Mouse (Mus musculus) yolk sac, embryonic 10.5 days (tissue): ENCODE data around the gene Tsnaxip1.
A peak's percentile ranks its signal among the peaks of the same experiment; 100 is the strongest.
"Not testable (repeated sequence)": the region's sequence is repeated elsewhere in the genome, so short reads cannot be mapped to it uniquely, and the experiment has no call there.

Experiments
- DNase-seq: peaks from one replicate; pipeline ENCODE4 v3.0.0-alpha.2; 2017; ENCODE audit warnings: low spot score

Tsnaxip1 gene

DNA sequence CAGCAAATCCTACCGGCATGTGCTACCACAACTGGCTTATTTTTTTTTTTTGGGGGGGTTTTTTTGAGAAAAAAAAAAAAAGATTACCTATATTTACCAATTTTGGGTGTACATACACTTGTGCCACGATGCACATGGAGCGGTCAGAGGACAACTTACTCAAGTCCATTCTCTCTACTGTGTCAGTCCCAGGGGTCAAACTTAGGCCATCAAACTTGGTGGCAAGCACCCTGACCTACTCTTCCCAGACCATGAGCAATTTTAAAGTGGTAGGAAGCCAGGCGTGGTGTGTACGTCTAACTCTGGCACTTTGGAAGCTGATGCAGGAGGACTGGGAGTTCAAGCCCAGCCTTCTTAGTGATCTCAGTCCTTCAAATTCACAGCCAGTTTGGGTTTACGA lies 14.3 kb upstream of the Tsnaxip1 start:
- no peak for DNase-seq

DNA sequence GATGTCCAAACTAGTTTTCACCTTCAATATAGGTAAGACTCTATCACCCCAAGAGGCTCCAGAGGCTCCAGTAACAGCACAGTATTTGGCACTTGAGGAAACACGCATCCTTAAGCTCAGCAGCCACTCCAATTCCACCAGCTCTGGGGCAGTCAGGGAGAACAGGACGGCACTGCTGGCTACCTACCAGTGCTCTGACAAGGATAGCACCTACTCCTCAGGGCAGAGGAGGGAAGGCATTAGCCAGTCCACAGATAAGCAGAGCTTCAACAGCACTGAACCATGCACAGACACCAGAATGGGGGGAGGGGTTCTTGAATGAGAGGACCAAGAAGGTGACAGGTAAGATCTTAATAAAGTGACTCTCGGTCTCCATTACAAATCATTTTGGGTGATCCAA lies 7.9 kb upstream of the Tsnaxip1 start:
- no peak for DNase-seq

DNA sequence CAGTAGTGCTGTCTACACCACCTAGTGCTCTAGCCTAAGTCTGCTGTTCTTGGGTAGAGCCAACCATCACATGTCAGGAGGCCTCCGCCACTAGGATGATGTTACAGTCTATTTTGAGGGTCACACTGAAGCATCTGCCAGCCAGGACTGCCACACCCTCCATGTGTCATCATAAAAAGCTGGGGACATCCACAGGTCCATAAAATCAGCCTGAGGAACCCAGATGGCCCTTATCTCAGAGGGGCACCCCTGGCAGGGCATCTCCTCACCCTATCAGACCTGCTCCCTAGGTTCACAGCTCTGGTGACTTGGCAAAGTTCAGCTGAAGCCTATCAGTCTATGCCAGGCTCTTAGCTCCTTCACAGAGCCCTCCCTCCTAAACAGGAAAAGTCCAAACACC lies 6.6 kb upstream of the Tsnaxip1 start:
- DNase-seq, result no peak

DNA sequence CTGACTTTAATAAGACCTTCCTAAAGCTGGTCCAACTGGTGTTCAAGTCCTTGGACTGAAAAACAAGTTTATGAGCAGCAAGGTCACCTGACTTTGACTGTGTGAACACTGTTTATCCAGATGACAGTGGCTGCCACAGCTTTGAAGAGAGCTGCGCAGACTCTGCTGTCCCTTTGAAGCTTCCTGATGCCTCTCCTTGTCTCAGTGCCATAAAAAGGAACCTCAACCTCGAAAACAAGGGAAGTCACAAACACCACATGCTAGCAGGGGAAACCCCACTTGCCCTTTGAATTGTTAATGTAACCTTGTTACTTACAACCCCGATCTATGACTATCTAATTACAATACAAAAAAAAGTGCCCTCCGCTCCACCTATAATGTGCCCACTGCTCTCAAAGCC lies 2.0 kb upstream of the Tsnaxip1 start:
- DNase-seq, result no peak

DNA sequence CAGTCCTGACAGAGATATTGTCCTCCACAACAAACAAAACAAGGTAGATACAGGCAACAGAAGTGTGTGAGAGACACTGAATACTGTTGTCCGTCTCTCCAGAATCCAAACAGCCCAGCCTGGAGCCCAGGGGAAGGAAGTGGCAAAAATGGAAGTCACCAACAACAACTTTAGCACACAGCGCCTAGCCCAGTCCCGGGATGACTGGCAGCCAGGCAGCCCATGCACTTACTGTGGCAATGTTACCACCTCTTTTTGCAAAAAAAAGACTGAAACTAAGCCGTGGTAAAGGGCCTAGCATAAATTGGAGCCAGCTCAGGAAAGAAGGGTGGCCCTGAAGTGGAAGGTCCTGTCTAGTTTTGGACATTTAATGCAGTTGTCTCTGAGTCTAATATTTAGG lies 1.2 kb upstream of the Tsnaxip1 start:
- DNase-seq, result no peak

DNA sequence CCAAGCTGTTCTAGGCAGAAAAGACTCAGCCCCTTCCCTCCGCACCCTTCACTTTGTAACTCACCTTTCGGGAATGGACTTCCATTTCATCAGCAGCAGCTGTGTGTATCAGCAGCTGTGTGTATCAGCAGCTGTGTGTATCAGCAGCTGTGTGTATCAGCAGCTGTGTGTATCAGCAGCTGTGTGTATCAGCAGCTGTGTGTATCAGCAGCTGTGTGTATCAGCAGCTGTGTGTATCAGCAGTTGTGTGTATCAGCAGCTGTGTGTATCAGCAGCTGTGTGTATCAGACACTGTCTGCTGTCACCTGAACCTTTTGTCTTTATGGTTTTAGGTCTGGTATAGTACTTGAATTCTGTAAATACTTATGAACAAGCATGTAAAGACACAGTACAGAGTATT lies 6.2 kb downstream of the Tsnaxip1 start:
- not testable (repeated sequence) for DNase-seq

DNA sequence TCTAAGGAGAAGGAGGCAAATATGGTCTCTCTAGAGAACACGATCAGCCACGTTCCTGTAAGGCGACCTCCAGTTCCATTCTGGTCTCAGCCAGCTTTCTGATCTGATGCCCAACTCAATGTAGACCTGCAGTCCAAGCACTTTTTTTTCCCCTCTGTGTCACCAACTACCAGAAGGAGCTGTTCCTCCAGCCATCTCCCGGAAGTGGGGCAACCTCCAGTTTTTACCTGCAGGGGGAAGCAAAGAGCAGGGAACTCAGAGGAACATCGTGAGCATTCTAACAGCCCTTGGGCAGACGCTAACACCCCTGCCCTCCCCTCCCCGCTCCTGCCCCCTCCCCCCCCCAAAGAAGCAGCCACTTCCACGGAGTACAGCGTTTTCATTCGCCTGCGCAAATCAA lies 7.8 kb downstream of the Tsnaxip1 start:
- peak; percentile 26 for DNase-seq

DNA sequence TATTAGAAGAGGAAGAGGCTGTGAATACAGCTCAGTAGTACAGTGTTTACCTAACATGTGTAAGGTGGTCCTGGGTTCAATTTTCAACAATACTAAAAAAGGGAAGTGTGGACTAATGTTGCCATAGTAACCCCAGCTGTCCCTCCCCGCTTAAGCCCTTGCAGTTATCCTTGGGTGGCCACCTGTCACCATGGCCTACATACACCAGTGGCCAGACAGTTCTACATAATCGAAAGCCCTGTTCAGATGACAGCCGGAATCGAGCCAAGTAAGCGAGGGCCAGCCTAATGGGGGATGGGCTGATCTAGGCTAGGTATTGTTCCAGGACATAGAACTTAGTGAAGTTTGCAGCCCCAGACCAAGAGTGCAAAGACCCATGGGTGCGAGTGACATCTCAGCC lies 9.5 kb downstream of the Tsnaxip1 start:
- DNase-seq, result no peak

DNA sequence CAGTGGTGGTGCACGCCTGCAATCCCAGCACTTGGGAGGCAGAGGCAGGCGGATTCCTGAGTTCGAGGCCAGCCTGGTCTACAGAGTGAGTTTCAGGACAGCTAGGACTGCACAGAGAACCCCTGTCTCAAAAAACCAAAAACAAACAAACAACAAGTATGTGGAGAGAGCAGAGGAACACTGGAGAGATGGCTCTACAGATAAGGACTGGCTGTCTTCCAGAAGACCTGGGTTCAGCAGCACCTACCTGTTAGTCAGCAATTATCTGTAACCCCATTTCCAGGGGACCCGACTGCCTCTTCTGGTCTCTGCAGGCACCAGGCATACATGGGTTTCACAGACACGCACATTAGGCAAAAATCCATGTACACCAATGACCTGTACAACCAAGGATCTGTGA lies 11.7 kb downstream of the Tsnaxip1 start:
- DNase-seq, result no peak

DNA sequence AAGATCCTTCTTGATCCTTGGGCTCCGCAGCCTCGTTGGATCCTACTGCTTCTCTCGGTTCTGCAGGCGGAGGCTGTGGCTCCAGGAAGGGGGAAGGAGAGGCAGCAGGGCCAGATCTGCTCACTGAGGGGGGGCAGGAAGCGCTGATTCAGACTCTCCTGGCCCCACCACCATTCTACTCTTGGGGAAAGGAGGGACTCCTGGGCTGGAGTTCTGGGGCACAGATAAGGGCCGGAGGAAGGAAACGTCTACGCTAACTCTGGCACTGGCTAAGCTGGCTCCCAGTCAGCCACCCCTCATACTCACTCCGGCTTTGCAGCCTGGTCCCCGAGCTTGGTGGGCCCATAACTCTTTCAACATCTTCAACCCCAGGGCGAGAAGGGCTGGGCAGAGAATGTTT lies 19.1 kb downstream of the Tsnaxip1 start:
- DNase-seq, result no peak

DNA sequence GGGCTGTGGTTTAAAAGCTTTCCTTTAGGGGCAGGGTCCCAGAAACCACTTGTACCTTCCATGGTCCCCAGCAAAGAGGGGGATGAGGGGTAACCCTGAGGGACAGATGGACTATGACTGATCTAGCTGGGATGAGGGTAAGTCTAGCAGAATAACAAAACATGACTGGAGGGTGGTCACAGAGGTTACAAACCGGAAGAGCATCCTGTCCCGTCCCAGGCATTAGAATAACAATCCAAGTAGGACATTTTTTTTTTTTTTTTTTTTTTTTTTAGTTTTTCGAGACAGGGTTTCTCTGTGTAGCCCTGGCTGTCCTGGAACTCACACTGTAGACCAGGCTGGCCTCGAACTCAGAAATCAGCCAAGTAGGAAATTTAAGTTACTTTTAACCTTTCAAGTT lies 22.5 kb downstream of the Tsnaxip1 start:
- no peak for DNase-seq

DNA sequence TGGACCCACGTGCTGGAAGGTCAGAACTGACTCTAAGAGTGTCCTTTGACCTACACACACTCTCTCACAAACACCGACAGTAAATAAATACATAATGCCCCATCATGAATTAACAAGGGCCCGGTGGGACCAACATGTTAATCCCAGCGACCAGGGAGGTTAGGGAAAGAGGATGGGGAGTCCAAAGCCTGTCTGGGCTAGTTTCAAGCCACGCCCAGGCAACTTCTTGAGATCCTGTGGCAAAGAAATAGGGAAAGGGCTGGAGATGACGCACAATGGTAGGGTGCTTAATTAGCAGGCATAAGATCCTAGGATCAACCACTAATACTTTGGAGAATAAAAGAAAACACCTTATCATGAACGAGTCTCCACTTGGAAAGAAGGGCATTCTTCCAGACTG lies 23.1 kb downstream of the Tsnaxip1 start:
- DNase-seq, result peak; percentile 67

DNA sequence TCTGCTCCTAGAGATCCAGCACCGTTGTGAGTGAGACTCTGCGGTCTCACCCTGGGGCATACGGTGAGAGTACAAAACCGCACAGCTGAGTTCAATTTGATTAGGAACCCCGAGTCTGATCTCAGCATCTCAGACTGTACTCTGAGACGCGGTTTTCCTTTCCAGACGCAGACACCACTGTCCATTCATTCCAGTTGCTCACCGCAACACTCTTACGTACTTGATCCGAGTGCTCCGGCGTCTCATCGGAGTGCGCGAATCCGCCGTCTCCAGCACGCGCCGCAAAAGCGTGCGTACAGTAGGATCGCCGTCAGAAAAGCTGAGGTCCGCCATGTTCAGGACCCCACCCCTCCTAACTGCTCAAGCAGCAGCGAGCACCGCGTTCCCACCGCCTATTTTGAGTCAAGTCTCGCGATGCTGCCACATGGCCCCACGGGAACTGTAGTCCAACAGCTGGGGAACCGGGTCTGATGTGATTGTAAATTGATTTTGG lies 24.2 kb downstream of the Tsnaxip1 start:
- peak; percentile 92 for DNase-seq

DNA sequence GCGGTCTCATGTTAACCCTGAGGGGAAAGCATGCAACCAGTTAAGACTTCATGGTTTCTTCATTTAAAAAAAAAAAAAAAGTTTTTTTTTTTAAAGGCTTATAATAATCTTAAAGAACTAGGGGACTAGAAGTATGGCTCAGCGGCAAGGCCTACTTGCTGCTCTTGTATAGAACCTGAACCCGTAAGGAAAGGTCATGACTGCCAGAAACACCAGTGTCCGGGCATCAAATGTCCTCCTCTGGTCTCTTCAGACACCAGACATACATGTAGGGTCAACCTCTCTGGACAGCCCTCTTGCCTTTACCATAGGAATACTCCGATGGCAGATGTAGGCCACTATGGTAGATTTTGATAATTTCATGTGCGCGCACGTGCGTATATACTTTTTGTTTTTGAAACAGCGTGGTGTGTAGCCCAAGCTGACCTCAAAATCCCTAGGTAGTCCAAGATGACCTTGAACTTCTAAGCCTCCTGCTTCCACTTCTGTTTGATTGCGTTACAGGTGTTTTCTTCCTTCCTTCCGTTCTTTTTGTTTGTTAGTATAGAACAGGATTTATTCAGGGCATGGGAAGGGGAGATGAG lies 24.7 kb downstream of the Tsnaxip1 start:
- no peak for DNase-seq

DNA sequence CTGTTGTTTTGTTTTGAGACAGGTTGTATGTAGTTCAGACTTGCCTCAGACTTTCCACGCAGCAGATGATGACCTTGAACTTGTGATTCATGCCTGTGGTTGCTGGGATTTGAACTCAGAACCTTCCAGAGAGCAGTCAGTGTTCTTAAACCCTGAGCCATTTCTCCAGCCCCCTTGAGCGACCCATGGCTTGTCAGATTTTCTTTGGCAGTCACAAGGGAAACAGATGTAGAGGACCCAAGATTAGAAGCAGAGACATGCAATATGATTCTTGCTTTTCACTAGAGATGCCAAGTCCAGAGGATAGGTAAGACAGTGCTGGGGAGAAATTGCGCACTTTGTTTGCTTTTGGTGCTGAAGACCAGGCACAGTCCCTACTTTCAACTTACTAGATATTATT lies 25.6 kb downstream of the Tsnaxip1 start, which contains the start of gene Cenpt:
Cenpt (minus strand) TSS at position 101 of the 400 bp plus-strand sequence.
- DNase-seq, result no peak

DNA sequence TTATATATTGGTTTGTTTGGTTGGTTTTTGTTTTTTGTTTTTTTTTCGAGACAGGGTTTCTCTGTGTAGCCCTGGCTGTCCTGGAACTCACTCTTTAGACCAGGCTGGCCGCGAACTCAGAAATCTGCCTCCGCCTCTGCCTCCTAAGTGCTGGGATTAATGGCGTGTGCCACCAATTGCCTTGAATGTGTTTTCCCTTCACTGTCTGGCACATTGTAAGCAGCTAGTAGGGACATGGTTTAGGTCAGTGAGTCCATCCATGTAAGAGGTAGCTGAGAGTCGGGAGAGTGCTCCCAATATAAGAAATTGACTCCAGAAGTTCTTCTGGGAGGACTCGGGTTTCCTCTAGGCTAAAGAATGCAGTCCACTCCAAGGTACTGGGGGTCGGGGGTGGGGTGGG lies 26.8 kb downstream of the Tsnaxip1 start:
- no peak for DNase-seq

DNA sequence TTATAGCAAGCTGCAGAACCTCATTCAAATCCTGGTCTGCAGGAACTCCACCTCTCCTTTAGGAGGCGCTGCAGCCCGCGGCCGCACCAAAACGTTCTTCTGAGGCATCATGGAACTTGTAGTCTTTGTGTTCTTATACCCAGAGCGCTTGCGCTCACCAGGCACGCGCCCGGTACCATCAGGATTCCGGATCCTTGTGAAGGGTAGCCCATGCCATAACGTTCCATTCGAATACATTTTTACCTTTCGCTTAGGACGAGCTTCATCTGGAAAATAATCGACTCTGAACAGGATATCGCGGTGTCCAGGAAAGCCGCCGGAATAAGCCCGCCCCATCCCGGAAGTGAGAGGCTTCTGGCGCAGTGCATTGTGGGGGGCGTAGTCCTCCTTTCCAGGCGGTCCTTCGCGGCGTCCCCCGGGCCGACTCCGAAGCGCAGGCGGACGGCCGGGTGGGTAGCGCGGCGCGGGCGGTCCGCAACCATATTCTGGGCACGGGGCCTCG lies 27.2 kb downstream of the Tsnaxip1 start, which contains the start of gene Thap11:
Thap11 (plus strand) TSS at position 418 of the 502 bp plus-strand sequence.
- peak; percentile 97 for DNase-seq

DNA sequence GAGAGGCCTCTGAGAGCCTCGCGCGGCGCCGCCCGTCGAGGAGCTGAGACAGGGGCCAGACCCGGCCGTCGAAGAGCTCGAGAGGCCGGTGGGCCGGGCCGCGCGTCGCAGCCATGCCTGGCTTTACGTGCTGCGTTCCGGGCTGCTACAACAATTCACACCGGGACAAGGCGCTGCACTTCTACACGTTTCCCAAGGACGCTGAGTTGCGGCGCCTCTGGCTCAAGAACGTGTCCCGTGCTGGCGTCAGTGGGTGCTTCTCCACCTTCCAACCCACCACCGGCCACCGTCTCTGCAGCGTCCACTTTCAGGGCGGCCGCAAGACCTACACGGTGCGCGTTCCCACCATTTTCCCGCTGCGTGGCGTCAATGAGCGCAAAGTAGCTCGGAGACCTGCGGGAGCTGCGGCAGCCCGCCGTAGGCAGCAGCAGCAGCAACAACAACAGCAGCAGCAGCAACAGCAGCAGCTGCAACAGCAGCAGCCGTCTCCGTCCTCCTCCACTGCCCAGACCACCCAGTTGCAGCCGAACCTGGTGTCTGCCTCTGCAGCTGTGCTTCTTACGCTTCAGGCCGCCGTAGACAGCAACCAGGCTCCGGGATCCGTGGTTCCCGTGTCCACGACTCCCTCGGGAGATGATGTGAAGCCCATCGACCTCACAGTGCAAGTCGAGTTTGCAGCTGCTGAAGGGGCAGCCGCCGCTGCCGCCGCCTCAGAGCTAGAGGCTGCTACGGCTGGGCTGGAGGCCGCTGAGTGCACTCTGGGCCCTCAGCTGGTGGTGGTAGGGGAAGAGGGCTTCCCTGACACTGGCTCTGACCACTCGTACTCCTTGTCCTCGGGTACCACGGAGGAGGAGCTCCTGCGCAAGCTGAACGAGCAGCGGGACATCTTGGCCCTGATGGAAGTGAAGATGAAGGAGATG lies 28.0 kb downstream of the Tsnaxip1 start:
- no peak for DNase-seq

DNA sequence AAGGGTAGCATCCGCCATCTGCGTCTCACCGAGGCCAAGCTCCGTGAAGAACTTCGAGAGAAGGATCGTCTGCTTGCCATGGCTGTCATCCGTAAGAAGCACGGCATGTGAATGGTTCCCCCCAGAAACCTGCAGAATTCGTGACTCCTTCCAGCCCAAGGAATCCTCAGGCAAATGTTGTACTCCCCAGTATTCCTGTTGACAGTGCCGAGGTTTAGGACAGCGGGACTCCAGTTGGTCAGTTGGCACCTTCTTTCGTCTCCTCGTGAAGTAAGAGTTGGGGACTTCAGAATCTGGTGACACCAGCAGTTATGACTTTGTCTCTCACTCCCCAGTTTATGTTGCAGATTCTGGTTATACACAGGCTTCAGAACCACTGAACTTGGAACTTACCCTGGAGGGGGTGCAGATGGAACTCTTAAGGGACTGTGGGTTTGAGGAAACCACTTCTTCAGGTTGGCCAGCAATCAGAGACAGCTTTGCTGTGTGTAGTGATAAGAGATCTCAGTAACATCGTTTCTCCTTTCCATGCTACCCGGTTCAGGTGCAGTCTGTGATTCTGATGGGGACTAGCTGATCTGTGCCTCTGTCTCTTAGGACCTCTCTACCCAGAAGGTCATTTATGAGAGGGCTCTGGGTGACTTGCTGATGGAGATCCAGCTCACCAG lies 28.8 kb downstream of the Tsnaxip1 start:
- DNase-seq, result no peak

DNA sequence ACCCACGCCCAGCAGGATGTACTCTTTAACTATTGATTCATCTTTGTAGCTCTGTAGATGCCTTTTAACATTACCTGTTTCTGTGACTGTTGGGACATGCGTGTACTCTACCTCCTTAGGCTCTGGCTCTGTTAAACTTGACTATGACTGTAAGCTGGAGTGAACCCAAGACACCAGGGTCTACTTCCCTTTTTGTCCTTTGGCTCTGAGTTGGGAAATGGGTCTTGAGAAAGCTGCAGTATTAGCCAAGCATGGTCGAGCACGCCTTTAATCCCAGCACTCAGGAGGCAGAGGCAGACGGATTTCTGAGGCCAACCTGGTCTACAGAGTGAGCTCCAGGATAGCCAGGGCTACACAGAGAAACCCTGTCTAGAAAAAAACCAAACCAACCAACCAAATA lies 31.0 kb downstream of the Tsnaxip1 start:
- DNase-seq, result no peak

DNA sequence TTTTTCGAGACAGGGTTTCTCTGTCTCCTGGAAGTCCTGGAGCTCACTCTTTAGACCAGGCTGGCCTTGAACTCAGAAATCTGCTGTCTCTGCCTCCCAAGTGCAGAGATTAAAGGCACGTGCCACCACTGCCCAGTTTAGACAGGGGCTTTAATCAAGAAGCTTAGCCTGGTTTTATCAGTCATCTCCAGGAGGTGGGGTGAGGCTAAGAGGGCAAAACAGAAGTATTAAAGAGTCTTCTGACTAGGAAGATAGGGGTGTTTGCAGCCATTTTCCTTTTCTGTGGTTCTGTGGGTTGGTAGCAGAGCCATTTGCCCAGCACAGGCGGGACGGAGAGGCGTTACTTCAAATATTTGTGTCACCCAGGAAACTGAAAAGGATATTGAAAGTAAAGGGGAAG lies 31.8 kb downstream of the Tsnaxip1 start:
- no peak for DNase-seq

DNA sequence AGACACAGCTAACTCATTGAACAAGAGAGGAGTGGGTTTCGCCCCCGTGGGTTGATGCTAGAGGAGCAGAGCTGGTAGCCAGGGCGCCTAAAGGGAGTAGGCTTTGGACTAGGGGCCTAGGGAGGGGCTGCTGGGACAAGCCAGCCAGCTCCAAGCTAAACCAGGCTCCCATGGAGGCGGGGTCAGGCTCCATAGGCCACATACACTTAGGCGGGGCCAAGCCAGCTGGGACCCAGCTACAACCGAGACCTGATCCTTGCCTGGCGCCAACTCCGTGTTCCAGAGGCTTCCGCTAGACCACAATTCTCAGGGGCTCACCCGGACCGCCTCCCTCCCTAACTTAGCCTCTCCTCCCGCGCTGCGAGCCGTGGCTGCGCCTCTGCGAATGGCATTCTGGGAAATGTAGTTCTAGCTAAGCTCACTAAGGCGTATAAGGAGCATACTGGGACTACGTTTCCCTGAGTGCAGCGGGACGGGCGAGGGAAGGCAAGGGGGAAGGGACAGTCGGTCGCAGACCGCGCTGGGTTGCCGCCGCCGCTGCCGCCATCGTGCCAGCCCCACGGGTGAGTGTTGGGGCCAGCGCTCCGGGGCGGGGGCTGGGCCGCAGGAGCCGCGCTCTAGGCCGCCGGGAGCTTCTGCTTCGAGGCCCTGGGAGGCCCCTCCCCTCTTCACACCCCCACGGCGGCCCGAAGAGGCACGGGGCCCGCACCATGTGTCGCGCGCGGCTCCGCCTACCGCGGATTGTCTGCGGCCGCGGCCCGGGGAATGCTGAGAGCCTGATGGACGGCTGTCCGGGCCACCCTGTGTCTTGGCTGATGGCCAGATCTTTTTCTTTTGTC lies 32.8 kb downstream of the Tsnaxip1 start, which contains the start of gene Nutf2:
Nutf2 (plus strand) TSS at position 438 of the 839 bp plus-strand sequence.
- DNase-seq, result peak; percentile 99
